Mouse (Mus musculus) megakaryocyte, embryonic 14.5 days (primary cell): ENCODE data around the gene Arhgef26. TPM values are rescaled to one million over a fixed set of nuclear protein-coding genes. Genes with fewer than 3 reads are reported as not detected.

Experiments used
- H3K27me3 ChIP-seq: replicated peaks from 2 replicates; pipeline ENCODE3; 2012; ENCODE audit warnings: inconsistent platforms
- H3K36me3 ChIP-seq: replicated peaks from 2 replicates; pipeline ENCODE3; 2012; ENCODE audit warnings: low read length, inconsistent platforms, mixed read lengths
- H3K4me1 ChIP-seq: 2 replicates; pipeline ENCODE4 v1.6.1; 2012; ENCODE audit warnings: inconsistent platforms
- H3K4me3 ChIP-seq: replicated peaks from 2 replicates; pipeline ENCODE3; 2012; ENCODE audit warnings: moderate library complexity, mild to moderate bottlenecking, inconsistent platforms
- H3K9me3 ChIP-seq: 2 replicates; pipeline ENCODE4 v1.6.1; 2012; ENCODE audit warnings: inconsistent platforms
- FLI1 ChIP-seq: IDR thresholded peaks from 2 replicates; pipeline ENCODE4 v1.6.1; 2012; ENCODE audit warnings: low read length, inconsistent platforms, mixed read lengths
- GATA1 ChIP-seq: IDR thresholded peaks from 3 replicates; pipeline ENCODE4 v1.6.1; 2012; ENCODE audit warnings: mixed read lengths, low read length, inconsistent platforms, borderline replicate concordance
- polyA plus RNA-seq: library from polyadenylated mRNA; stranded (reverse); fragments of >175 nt; gene quantifications from 2 replicates; pipeline ENCODE4 v1.2.3, GENCODE M21; 2012; ENCODE audit warnings: low replicate concordance; ENCODE audit not compliant: insufficient read depth

The Arhgef26 gene
- polyA plus RNA-seq, 1 experiment = not detected

DNA sequence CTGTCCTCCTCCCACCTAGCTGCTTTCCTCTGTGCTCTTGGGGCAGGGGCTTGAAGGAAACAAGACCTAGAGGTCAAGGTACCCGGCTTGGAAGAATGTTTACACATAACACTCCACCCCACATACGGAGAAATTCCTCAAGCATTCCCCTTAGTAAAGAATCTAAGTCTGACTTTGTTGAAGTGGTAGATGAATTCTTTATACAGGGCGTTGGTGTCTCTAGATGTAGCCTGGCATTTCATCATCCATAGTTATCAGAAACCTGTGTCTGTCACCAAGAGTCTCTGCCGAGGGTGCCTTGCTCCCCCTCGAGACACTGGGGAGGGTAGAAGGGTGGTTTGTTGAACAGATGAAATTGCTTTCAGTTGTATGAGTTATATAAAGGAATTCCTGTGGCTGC is 41.8 kb downstream of the Arhgef26 start:
- Histone ChIP-seq H3K4me3 (no peak overlapping the region), H3K4me1 (no peaks in the 10 kb centered on the region), H3K9me3 (0 out of 2 replicates have a peak, but pooled peaks cover 3% of the 10 kb centered on the region), H3K36me3 (no peaks in the 10 kb centered on the region), H3K27me3 (no peaks in the 10 kb centered on the region)
- TF ChIP-seq FLI1 = no peak
- TF ChIP-seq GATA1 = no peak

DNA sequence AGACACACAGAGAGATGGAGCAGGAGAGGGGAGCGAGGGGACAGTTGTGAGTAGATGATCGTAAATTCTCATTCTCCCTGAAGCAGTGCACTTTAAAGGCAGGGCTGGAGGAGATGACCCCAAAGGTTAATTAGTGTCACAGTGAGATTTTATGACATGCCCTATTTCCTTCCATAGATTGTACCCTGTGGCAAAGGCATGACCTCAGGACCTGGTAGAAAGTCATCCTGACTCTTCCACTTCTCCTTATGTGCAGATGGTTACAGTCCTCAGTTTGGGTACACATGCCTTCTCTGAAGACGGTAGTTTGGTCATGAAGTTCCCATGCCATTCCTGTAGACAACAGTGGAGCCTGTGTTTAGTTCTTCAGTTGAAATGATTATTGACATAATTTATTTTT is 42.3 kb downstream of the Arhgef26 start:
- Histone ChIP-seq H3K4me1 (no peaks in the 10 kb centered on the region), H3K27me3 (no peaks in the 10 kb centered on the region), H3K36me3 (no peaks in the 10 kb centered on the region), H3K9me3 (0 out of 2 replicates have a peak, but pooled peaks cover 2% of the 10 kb centered on the region), H3K4me3 (no peak overlapping the region)
- TF ChIP-seq GATA1 = no peak
- TF ChIP-seq FLI1 = no peak

- Histone ChIP-seq H3K4me1 (no peaks in the 10 kb centered on the region), H3K9me3 (no peaks in the 10 kb centered on the region), H3K4me3 (no peak overlapping the region), H3K36me3 (no peaks in the 10 kb centered on the region), H3K27me3 (no peaks in the 10 kb centered on the region)
- no peak for TF ChIP-seq GATA1
- TF ChIP-seq FLI1 = no peak
Observed at GRCm38 (mm10) chr3:62382853-62383252, 44.7 kb downstream of the Arhgef26 start.

GRCm38 (mm10) chr3:62392636-62393035 is 54.5 kb downstream of the Arhgef26 start:
- H3K4me1 ChIP-seq = no peaks in the 10 kb centered on the region
- TF ChIP-seq GATA1 = no peak
- no peak for TF ChIP-seq FLI1
- no peaks in the 10 kb centered on the region for H3K27me3 ChIP-seq

GRCm38 (mm10) chr3:62394284-62394683 is 56.1 kb downstream of the Arhgef26 start:
- Histone ChIP-seq H3K9me3 (no peaks in the 10 kb centered on the region), H3K4me3 (no peak overlapping the region), H3K4me1 (no peaks in the 10 kb centered on the region), H3K36me3 (no peaks in the 10 kb centered on the region), H3K27me3 (no peaks in the 10 kb centered on the region)
- TF ChIP-seq FLI1 (no peak), GATA1 (no peak)

More at GRCm38 (mm10) chr3:62392636-62393035, 54.5 kb downstream of the Arhgef26 start:
- Histone ChIP-seq H3K36me3 (no peaks in the 10 kb centered on the region), H3K9me3 (no peaks in the 10 kb centered on the region), H3K4me3 (no peak overlapping the region)

DNA sequence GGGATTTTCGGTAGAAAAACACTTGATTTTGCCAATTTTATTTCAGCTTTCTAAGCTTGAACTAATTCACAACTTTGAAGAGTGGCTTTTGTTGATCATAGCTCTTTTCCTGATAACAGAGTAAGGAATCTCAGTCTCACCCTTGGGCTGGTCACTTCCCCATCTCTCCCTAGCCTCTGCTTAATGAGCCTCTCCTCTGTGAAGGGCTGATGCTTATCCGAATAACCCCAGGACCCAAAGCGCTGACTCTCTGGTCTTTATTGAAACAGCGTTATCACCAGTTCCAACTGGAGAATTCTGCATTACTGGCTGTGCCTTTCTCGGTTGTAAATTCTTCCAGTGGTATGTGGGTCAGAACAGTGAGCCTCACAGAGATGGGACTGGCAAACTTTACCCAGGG is 57.2 kb downstream of the Arhgef26 start:
- no peaks in the 10 kb centered on the region for H3K9me3 ChIP-seq
- H3K27me3 ChIP-seq = no peaks in the 10 kb centered on the region
- no peak overlapping the region for H3K4me3 ChIP-seq

DNA sequence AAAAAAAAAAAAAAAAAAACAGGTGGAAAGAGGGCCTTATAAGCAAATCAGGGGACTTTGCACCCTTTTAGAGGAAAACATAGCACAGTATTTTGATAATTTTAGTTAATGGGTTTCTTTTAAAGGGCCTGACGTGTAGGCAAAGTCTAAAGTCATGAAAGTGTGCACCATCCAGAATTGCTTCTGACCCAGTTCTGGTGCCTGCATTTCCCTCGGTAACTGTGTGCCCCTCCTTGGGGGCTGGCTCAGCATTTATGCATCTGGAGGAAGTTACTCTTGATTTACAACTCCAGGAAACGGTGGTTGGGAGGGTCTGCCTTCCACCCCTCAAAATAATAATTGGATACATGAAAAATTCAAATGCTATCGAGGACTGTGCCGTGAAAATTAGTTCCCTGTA is 58.0 kb downstream of the Arhgef26 start:
- Histone ChIP-seq H3K27me3 (no peaks in the 10 kb centered on the region), H3K4me3 (no peak overlapping the region), H3K36me3 (no peaks in the 10 kb centered on the region), H3K4me1 (no peaks in the 10 kb centered on the region), H3K9me3 (no peaks in the 10 kb centered on the region)
- TF ChIP-seq GATA1 (no peak), FLI1 (no peak)

More for the DNA sequence above, 57.2 kb downstream of the Arhgef26 start:
- Histone ChIP-seq H3K4me1 (no peaks in the 10 kb centered on the region), H3K36me3 (no peaks in the 10 kb centered on the region)
- no peak for TF ChIP-seq FLI1
- no peak for TF ChIP-seq GATA1

DNA sequence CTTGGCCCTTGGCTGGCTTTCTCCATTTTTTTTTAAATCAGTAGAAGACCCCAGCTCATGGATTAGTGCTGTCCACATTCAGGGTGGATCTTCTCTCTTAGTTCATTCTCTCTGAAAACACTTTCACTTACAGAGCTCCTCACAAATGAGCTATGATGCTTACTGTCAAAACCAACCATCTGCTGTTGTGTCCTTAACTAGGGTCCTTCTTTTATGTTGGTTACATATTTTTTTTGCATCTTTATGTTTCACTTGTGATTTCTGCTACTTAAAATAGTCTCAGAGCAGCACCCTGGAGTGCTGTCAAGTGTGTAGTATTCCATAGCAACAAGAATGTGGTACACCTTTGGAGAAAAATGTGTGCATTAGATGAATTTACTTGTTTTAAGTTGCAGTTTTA is 60.0 kb downstream of the Arhgef26 start:
- no peaks in the 10 kb centered on the region for H3K36me3 ChIP-seq
- H3K4me3 ChIP-seq = no peak overlapping the region
- TF ChIP-seq FLI1 (no peak), GATA1 (no peak)
- H3K9me3 ChIP-seq = no peaks in the 10 kb centered on the region
- H3K4me1 ChIP-seq = no peaks in the 10 kb centered on the region
- no peaks in the 10 kb centered on the region for H3K27me3 ChIP-seq

- Histone ChIP-seq H3K4me1 (no peaks in the 10 kb centered on the region), H3K9me3 (no peaks in the 10 kb centered on the region), H3K36me3 (no peaks in the 10 kb centered on the region), H3K4me3 (no peak overlapping the region), H3K27me3 (no peaks in the 10 kb centered on the region)
- TF ChIP-seq GATA1 = no peak
Observed at GRCm38 (mm10) chr3:62399826-62400746, 61.9 kb downstream of the Arhgef26 start.

GRCm38 (mm10) chr3:62402466-62402865 is 64.3 kb downstream of the Arhgef26 start:
- Histone ChIP-seq H3K27me3 (no peaks in the 10 kb centered on the region), H3K9me3 (no peaks in the 10 kb centered on the region), H3K4me3 (no peak overlapping the region), H3K4me1 (no peaks in the 10 kb centered on the region), H3K36me3 (no peaks in the 10 kb centered on the region)
- TF ChIP-seq GATA1 = no peak
- TF ChIP-seq FLI1 = no peak
